ENCODE assay signal across 20 mouse cellular contexts in the genomic region with DNA sequence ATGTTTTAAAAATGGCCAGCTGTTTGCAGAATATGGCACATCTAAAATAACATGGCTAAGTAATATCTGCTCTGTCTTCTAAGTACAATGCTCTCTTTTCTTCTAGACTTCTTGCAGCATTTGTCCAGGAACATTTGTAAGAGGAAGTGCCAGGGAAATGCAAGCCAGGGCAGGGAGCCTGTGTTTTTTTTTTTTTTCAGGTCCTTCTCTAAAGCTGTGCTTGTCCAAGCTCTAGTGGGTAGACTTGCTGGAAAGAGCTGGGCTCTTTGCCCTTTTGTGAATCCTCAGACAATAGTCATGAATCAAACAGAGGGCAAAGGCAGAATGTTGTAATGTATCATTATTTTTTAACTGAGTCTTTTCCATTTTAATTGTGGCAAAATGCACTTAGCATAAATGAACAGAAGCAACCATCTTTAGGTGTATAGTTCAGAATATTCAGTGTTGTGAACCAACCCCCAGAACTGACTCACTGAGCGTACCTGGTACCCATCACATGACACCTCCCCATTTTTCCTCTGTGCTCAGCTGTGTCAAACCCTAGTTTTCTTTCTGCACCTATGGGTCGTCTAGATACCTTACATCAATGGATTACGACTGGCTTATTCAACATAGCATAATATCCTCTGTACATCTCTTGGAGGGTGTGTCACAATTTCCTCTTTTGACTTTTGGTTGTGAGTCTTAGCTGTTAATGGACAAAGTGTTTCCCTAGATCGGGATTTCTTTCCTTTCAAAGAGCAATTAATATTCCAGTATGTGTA.
A peak's percentile ranks its signal among the peaks of the same experiment; 100 is the strongest.
DNase-seq lines count a peak whose midpoint lies in the region; ATAC-seq and TF ChIP-seq lines count a peak whose summit lies in the region.
"Had no signal": no experiment of that assay in that cellular context is flagged by ENCODE, and none has a peak within 500 bp of the region (broad histone marks: within the 10 kb centered on the region; RNA-seq: fewer than 3 reads in every experiment).

No protein-coding gene starts in this region.

- no peak overlapping the region for H3K4me2 ChIP-seq in forebrain, postnatal 0 days (ENCODE audit: low read depth)
- H3K4me2 ChIP-seq in forebrain, embryonic 12.5 days, result no peak overlapping the region
- H3K4me2 ChIP-seq in midbrain, embryonic 11.5 days, result no peak overlapping the region
- no peak overlapping the region for H3K4me2 ChIP-seq in midbrain, postnatal 0 days (ENCODE audit: low read depth, low read length, poor library complexity, severe bottlenecking)
- no peak overlapping the region for H3K4me2 ChIP-seq in intestine, embryonic 16.5 days (ENCODE audit: low read depth, low read length)
- H3K4me2 ChIP-seq: heart, embryonic 15.5 days; limb, embryonic 13.5 days; lung, embryonic 15.5 days; neural tube, embryonic 12.5 days had no signal

- H3K27me3 ChIP-seq in forebrain, postnatal 0 days (ENCODE audit: insufficient read depth, low read length), result no peaks in the 10 kb centered on the region
- H3K27me3 ChIP-seq in forebrain, embryonic 12.5 days, result 0 out of 2 replicates have a peak, but pooled peaks cover 7% of the 10 kb centered on the region
- H3K27me3 ChIP-seq in midbrain, embryonic 11.5 days (ENCODE audit: control insufficient read depth, insufficient read depth, low read length), result peaks cover 22% of the 10 kb centered on the region
- no peaks in the 10 kb centered on the region for H3K27me3 ChIP-seq in midbrain, postnatal 0 days (ENCODE audit: insufficient read depth, low read length)
- H3K27me3 ChIP-seq in intestine, embryonic 16.5 days (replicated peaks; ENCODE audit: control insufficient read depth, insufficient read depth, low read length), result no peaks in the 10 kb centered on the region
- H3K27me3 ChIP-seq: limb, embryonic 13.5 days; lung, embryonic 15.5 days; neural tube, embryonic 12.5 days had no signal

- H3K36me3 ChIP-seq in forebrain, postnatal 0 days (ENCODE audit: insufficient read depth), result no peaks in the 10 kb centered on the region
- H3K36me3 ChIP-seq in forebrain, embryonic 12.5 days (replicated peaks), result no peaks in the 10 kb centered on the region
- no peaks in the 10 kb centered on the region for H3K36me3 ChIP-seq in midbrain, embryonic 11.5 days (ENCODE audit: control insufficient read depth, insufficient read depth, low read length)
- no peaks in the 10 kb centered on the region for H3K36me3 ChIP-seq in midbrain, postnatal 0 days (ENCODE audit: insufficient read depth, low read length)
- H3K36me3 ChIP-seq in intestine, embryonic 16.5 days (ENCODE audit: control insufficient read depth, insufficient read depth, low read length), result no peaks in the 10 kb centered on the region
- H3K36me3 ChIP-seq: forebrain, embryonic 10.5 days; heart, embryonic 15.5 days; limb, embryonic 13.5 days; lung, embryonic 15.5 days; midbrain, embryonic 10.5 days; neural tube, embryonic 12.5 days had no signal

- no peaks in the 10 kb centered on the region for H3K9me3 ChIP-seq in forebrain, postnatal 0 days (ENCODE audit: low read length)
- no peaks in the 10 kb centered on the region for H3K9me3 ChIP-seq in forebrain, embryonic 12.5 days
- no peaks in the 10 kb centered on the region for H3K9me3 ChIP-seq in midbrain, embryonic 11.5 days (ENCODE audit: control insufficient read depth, low read length)
- no peaks in the 10 kb centered on the region for H3K9me3 ChIP-seq in midbrain, postnatal 0 days (ENCODE audit: low read length)
- H3K9me3 ChIP-seq in intestine, embryonic 16.5 days (ENCODE audit: control insufficient read depth, low read length), result no peaks in the 10 kb centered on the region
- H3K9me3 ChIP-seq: forebrain, embryonic 10.5 days; heart, embryonic 15.5 days; limb, embryonic 13.5 days; lung, embryonic 15.5 days; midbrain, embryonic 10.5 days; neural tube, embryonic 12.5 days had no signal

- no peak for ATAC-seq in forebrain, postnatal 0 days
- ATAC-seq in forebrain, embryonic 12.5 days (ENCODE audit: low FRiP score), result no peak
- no peak for ATAC-seq in midbrain, embryonic 11.5 days (ENCODE audit: low FRiP score)
- no peak for ATAC-seq in midbrain, postnatal 0 days (ENCODE audit: low FRiP score)
- ATAC-seq in intestine, embryonic 16.5 days, result no peak

- no peak overlapping the region for H3K9ac ChIP-seq in forebrain, postnatal 0 days
- H3K9ac ChIP-seq in forebrain, embryonic 12.5 days, result no peak overlapping the region
- no peak overlapping the region for H3K9ac ChIP-seq in midbrain, embryonic 11.5 days (ENCODE audit: low read length)
- H3K9ac ChIP-seq in midbrain, postnatal 0 days (replicated peaks; ENCODE audit: low read length, poor library complexity, severe bottlenecking), result no peak overlapping the region
- no peak overlapping the region for H3K9ac ChIP-seq in intestine, embryonic 16.5 days (ENCODE audit: low read depth, low read length)
- H3K9ac ChIP-seq: heart, embryonic 15.5 days; limb, embryonic 13.5 days; liver, embryonic 14.5 days; lung, embryonic 15.5 days; neural tube, embryonic 12.5 days had no signal

- WGBS in forebrain, postnatal 0 days, result 86% methylated on average over 4 of the region's 4 CpGs
- 82% methylated on average over 4 of the region's 4 CpGs for WGBS in forebrain, embryonic 12.5 days
- WGBS in midbrain, embryonic 11.5 days, result 87% methylated on average over 4 of the region's 4 CpGs
- 88% methylated on average over 4 of the region's 4 CpGs for WGBS in midbrain, postnatal 0 days
- WGBS in intestine, embryonic 16.5 days, result 86% methylated on average over 4 of the region's 4 CpGs

- H3K4me1 ChIP-seq in forebrain, postnatal 0 days (ENCODE audit: insufficient read depth), result peaks cover 8% of the 10 kb centered on the region; the same call in 1 of the 2 replicates
- 0 out of 2 replicates have a peak, but pooled peaks cover 2% of the 10 kb centered on the region for H3K4me1 ChIP-seq in forebrain, embryonic 12.5 days
- no peaks in the 10 kb centered on the region for H3K4me1 ChIP-seq in midbrain, embryonic 11.5 days (ENCODE audit: control insufficient read depth, insufficient read depth, low read length)
- no peaks in the 10 kb centered on the region for H3K4me1 ChIP-seq in midbrain, postnatal 0 days (ENCODE audit: insufficient read depth, low read length)
- no peaks in the 10 kb centered on the region for H3K4me1 ChIP-seq in intestine, embryonic 16.5 days (ENCODE audit: control insufficient read depth, insufficient read depth, low read length)
- H3K4me1 ChIP-seq: heart, embryonic 15.5 days; limb, embryonic 13.5 days; lung, embryonic 15.5 days; neural tube, embryonic 12.5 days had no signal

- no peak for TF ChIP-seq CTCF in forebrain, postnatal 0 days (IDR thresholded peaks at IDR 0.05; ENCODE audit: low read depth)
- no peak for TF ChIP-seq CTCF in midbrain, postnatal 0 days (IDR thresholded peaks at IDR 0.05)

- H3K27ac ChIP-seq in forebrain, postnatal 0 days (ENCODE audit: low read depth, low read length), result peak overlapping the region; percentile 29; the same call in 1 of the 2 replicates
- H3K27ac ChIP-seq in forebrain, embryonic 12.5 days, result no peak overlapping the region
- no peak overlapping the region for H3K27ac ChIP-seq in midbrain, embryonic 11.5 days (ENCODE audit: low read depth, low read length)
- no peak overlapping the region for H3K27ac ChIP-seq in midbrain, postnatal 0 days (ENCODE audit: low read depth, low read length)
- H3K27ac ChIP-seq in intestine, embryonic 16.5 days (ENCODE audit: low read length), result no peak overlapping the region
- H3K27ac ChIP-seq: forebrain, embryonic 10.5 days; heart, embryonic 15.5 days; limb, embryonic 13.5 days; liver, embryonic 14.5 days; lung, embryonic 15.5 days; midbrain, embryonic 10.5 days; neural tube, embryonic 12.5 days had no signal

- no peak for DNase-seq in forebrain, postnatal 0 days
- peak; percentile 78 for DNase-seq in midbrain, embryonic 11.5 days (ENCODE audit: low spot score, missing footprints)
- DNase-seq in midbrain, postnatal 0 days (ENCODE audit: low spot score), result no peak
- DNase-seq in cerebellum, adult 8-10 months, result peak; percentile 40
- no peak for DNase-seq in spleen, postnatal 14 days (ENCODE audit: low spot score in 2 of 2)
- DNase-seq in kidney, postnatal 4 days, result no peak
- DNase-seq: gastrocnemius, postnatal 10 days; kidney, adult 2 months; kidney, postnatal 14 days; lung, postnatal 4 days; thymus, postnatal 4 days had no signal

- no peak overlapping the region for H3K4me3 ChIP-seq in forebrain, postnatal 0 days (ENCODE audit: low read depth, low read length)
- no peak overlapping the region for H3K4me3 ChIP-seq in forebrain, embryonic 12.5 days (replicated peaks)
- no peak overlapping the region for H3K4me3 ChIP-seq in midbrain, embryonic 11.5 days (ENCODE audit: low read depth, low read length)
- no peak overlapping the region for H3K4me3 ChIP-seq in midbrain, postnatal 0 days (ENCODE audit: low read depth, low read length)
- no peak overlapping the region for H3K4me3 ChIP-seq in intestine, embryonic 16.5 days (ENCODE audit: low read length)
- H3K4me3 ChIP-seq: forebrain, embryonic 10.5 days; heart, embryonic 15.5 days; limb, embryonic 13.5 days; lung, embryonic 15.5 days; midbrain, embryonic 10.5 days; neural tube, embryonic 12.5 days had no signal

Comparison
In these comparisons a context has a peak if more than half of its experiments do, and no peak if none do; other contexts are left out.
1. DNase-seq: peak in midbrain, embryonic 11.5 days (single experiment) and cerebellum, adult 8-10 months (single experiment); none in forebrain, postnatal 0 days (single experiment), midbrain, postnatal 0 days (single experiment), spleen, postnatal 14 days (0 of 2) and kidney, postnatal 4 days (0 of 2).